10 mouse cellular contexts compared by ENCODE assay signal in the genomic region with DNA sequence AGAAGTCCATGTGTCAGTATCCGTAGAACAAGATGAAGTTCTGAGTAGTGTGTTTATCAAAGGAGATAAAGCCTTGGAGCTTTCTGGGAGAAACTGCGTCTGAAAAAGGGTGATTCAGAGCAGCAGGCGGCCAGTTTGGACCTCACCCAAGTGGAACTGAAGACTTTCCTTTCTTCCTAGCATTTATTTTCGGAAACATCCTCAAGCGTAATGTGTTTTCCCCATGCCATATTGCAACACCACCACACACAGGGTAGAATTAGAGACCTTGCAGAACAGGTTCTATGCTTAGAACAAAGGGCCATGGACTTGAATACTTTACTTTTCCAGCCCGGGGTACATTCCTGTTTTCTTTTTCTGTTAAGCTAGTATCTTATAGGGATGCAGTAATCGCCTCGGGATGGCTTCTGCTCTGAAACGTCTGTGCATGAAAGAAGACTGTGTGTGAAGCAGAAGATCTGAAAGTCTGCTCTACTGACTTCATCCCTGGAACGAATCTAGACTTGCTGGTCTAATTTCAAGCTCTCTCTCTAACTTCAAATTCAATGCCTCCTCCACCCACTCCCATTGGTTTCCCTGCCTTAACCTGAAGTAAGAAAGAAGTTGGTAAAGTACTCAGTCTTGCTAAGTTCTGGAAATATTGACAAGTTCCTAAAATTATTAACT. TPM values are rescaled to one million over a fixed set of nuclear protein-coding genes. Genes with fewer than 3 reads are reported as not detected.
DNase-seq lines count a peak whose midpoint lies in the region; ATAC-seq and TF ChIP-seq lines count a peak whose summit lies in the region.
"Had no signal": no experiment of that assay in that cellular context is flagged by ENCODE, and none has a peak within 500 bp of the region (broad histone marks: within the 10 kb centered on the region; RNA-seq: fewer than 3 reads in every experiment).

No protein-coding gene starts in this region.

- H3K9me3 ChIP-seq in lung, postnatal 0 days (ENCODE audit: low read length), result no peaks in the 10 kb centered on the region
- H3K9me3 ChIP-seq in forebrain, embryonic 11.5 days (ENCODE audit: control insufficient read depth, low read length), result no peaks in the 10 kb centered on the region
- H3K9me3 ChIP-seq in liver, embryonic 11.5 days (ENCODE audit: control insufficient read depth, low read length), result no peaks in the 10 kb centered on the region
- H3K9me3 ChIP-seq: limb, embryonic 13.5 days had no signal

- H3K4me2 ChIP-seq in lung, postnatal 0 days (replicated peaks; ENCODE audit: low read depth, low read length), result no peak overlapping the region
- no peak overlapping the region for H3K4me2 ChIP-seq in forebrain, embryonic 11.5 days (ENCODE audit: low read depth, low read length, severe bottlenecking)
- H3K4me2 ChIP-seq in liver, embryonic 11.5 days, result no peak overlapping the region
- H3K4me2 ChIP-seq: limb, embryonic 13.5 days had no signal

- no peaks in the 10 kb centered on the region for H3K79me2 ChIP-seq in heart, adult 2 months (replicated peaks; ENCODE audit: control insufficient read depth, insufficient read depth, low read length)

- H3K36me3 ChIP-seq in heart, adult 2 months (ENCODE audit: control insufficient read depth, insufficient read depth, low read length), result no peaks in the 10 kb centered on the region
- no peaks in the 10 kb centered on the region for H3K36me3 ChIP-seq in lung, postnatal 0 days (ENCODE audit: insufficient read depth, low read length)
- H3K36me3 ChIP-seq in forebrain, embryonic 11.5 days (ENCODE audit: control insufficient read depth, insufficient read depth, low read length), result no peaks in the 10 kb centered on the region
- H3K36me3 ChIP-seq in liver, embryonic 11.5 days (ENCODE audit: control insufficient read depth, insufficient read depth, low read length), result no peaks in the 10 kb centered on the region
- H3K36me3 ChIP-seq: limb, embryonic 13.5 days had no signal

- no peak overlapping the region for H3K27ac ChIP-seq in heart, adult 2 months
- H3K27ac ChIP-seq in lung, postnatal 0 days (ENCODE audit: low read length), result no peak overlapping the region
- H3K27ac ChIP-seq in forebrain, embryonic 11.5 days (ENCODE audit: low read depth, low read length), result no peak overlapping the region
- H3K27ac ChIP-seq in liver, embryonic 11.5 days (ENCODE audit: low read depth, low read length), result no peak overlapping the region
- H3K27ac ChIP-seq: limb, embryonic 13.5 days had no signal

- no peak for TF ChIP-seq EP300 in heart, adult 2 months (IDR thresholded peaks at IDR 0.05; ENCODE audit: insufficient read depth, low read depth, low read length)
- no peak for TF ChIP-seq EP300 in lung, postnatal 0 days (IDR thresholded peaks at IDR 0.05)

- TF ChIP-seq POLR2A in heart, adult 2 months (IDR thresholded peaks at IDR 0.05; ENCODE audit: insufficient read depth, low read depth, low read length), result no peak

- 35% methylated on average over 10 of the region's 10 CpGs for WGBS in heart, adult 2 months
- WGBS in lung, postnatal 0 days, result 54% methylated on average over 10 of the region's 10 CpGs
- 88% methylated on average over 10 of the region's 10 CpGs for WGBS in forebrain, embryonic 11.5 days
- 73% methylated on average over 10 of the region's 10 CpGs for WGBS in liver, embryonic 11.5 days

- CTCF ChIA-PET in Patski (lab: Charles Lee), result interaction anchor here (1.4 kb wide), 1 partner anchor 8 kb away, joined by 4 read pairs; no protein-coding TSS in a partner anchor

- intact Hi-C loops in heart, adult 2 months (cut with DNase I), result no loop called here

- H3K9ac ChIP-seq in heart, adult 2 months (ENCODE audit: low read depth, low read length), result no peak overlapping the region
- H3K9ac ChIP-seq in lung, postnatal 0 days (replicated peaks; ENCODE audit: low read depth), result no peak overlapping the region
- no peak overlapping the region for H3K9ac ChIP-seq in forebrain, embryonic 11.5 days (ENCODE audit: low read length)
- H3K9ac ChIP-seq in liver, embryonic 11.5 days (ENCODE audit: low read depth, low read length), result no peak overlapping the region
- H3K9ac ChIP-seq: limb, embryonic 13.5 days had no signal

- POLR2A ChIA-PET in Patski (lab: Charles Lee), result no interaction called here

- H3K4me3 ChIP-seq in heart, adult 2 months, result no peak overlapping the region
- no peak overlapping the region for H3K4me3 ChIP-seq in lung, postnatal 0 days (ENCODE audit: low read depth, low read length)
- H3K4me3 ChIP-seq in forebrain, embryonic 11.5 days (ENCODE audit: low read depth, low read length), result no peak overlapping the region
- no peak overlapping the region for H3K4me3 ChIP-seq in liver, embryonic 11.5 days (ENCODE audit: low read depth, low read length)
- H3K4me3 ChIP-seq: limb, embryonic 13.5 days had no signal

- H3K27me3 ChIP-seq in Patski, result peaks cover 3% of the 10 kb centered on the region
- no peaks in the 10 kb centered on the region for H3K27me3 ChIP-seq in heart, adult 2 months (ENCODE audit: control insufficient read depth, insufficient read depth, low read length)
- no peaks in the 10 kb centered on the region for H3K27me3 ChIP-seq in lung, postnatal 0 days (replicated peaks; ENCODE audit: insufficient read depth, low read length)
- H3K27me3 ChIP-seq in forebrain, embryonic 11.5 days (ENCODE audit: control insufficient read depth, insufficient read depth, low read length), result no peaks in the 10 kb centered on the region
- no peaks in the 10 kb centered on the region for H3K27me3 ChIP-seq in liver, embryonic 11.5 days (replicated peaks; ENCODE audit: control insufficient read depth, insufficient read depth, low read length)
- H3K27me3 ChIP-seq: limb, embryonic 13.5 days had no signal

- in situ Hi-C loops in Patski (cut with MboI; ENCODE audit: low pct_unique_long_range_greater_than_20kb), result no loop called here

- no peaks in the 10 kb centered on the region for H3K4me1 ChIP-seq in heart, adult 2 months (ENCODE audit: control insufficient read depth, insufficient read depth, low read length)
- H3K4me1 ChIP-seq in lung, postnatal 0 days (ENCODE audit: insufficient read depth, low read depth, low read length), result no peaks in the 10 kb centered on the region
- H3K4me1 ChIP-seq in forebrain, embryonic 11.5 days (replicated peaks; ENCODE audit: control insufficient read depth, insufficient read depth, low read length), result no peaks in the 10 kb centered on the region
- no peaks in the 10 kb centered on the region for H3K4me1 ChIP-seq in liver, embryonic 11.5 days (replicated peaks; ENCODE audit: control insufficient read depth, insufficient read depth, low read length)
- H3K4me1 ChIP-seq: limb, embryonic 13.5 days had no signal

- no peak for TF ChIP-seq CTCF in Patski (IDR thresholded peaks at IDR 0.05)
- TF ChIP-seq CTCF in heart, adult 2 months (IDR thresholded peaks at IDR 0.05), result no peak
- no peak for TF ChIP-seq CTCF in lung, postnatal 0 days (IDR thresholded peaks at IDR 0.05)

- ATAC-seq in frontal cortex, adult (ENCODE audit: low TSS enrichment), result peak; percentile 83
- ATAC-seq in Patski, result peak; percentile 60
- ATAC-seq in lung, postnatal 0 days, result no peak
- ATAC-seq in forebrain, embryonic 11.5 days (replicated peaks; ENCODE audit: low FRiP score), result no peak
- no peak for ATAC-seq in liver, embryonic 11.5 days (replicated peaks; ENCODE audit: low FRiP score)

- no peak for DNase-seq in frontal cortex, postnatal 10 days (ENCODE audit: low spot score in 2 of 2)
- DNase-seq in Patski (ENCODE audit: low read depth, low spot score), result peak; percentile 24
- DNase-seq in heart, adult 2 months, result peak; percentile 32 to 50
- DNase-seq in lung, postnatal 0 days (ENCODE audit: low spot score), result peak; percentile 37
- no peak for DNase-seq in forebrain, embryonic 11.5 days (ENCODE audit: low spot score)
- DNase-seq in kidney, adult 8-10 months, result no peak
- no peak for DNase-seq in liver, embryonic 11.5 days (ENCODE audit: low spot score)

RNA-seq across cellular contexts. Expression of a gene that starts 11.0 kb away (rescaled TPM):
- not detected for polyA plus RNA-seq in Patski (2021)
- total RNA-seq in heart, adult 2 months (2021), result not detected
- polyA plus RNA-seq in heart, adult 2 months (2012; rRNA removed), result not detected in 2 replicates
- polyA plus RNA-seq in lung, postnatal 0 days (2015; fragmentation: Nextera tagmentation; extraction: Ambion mirVana), result 0.24 TPM in 1 of 2 replicates, not detected in the other
- 0.05 TPM in 1 of 2 replicates, not detected in the other for polyA plus RNA-seq in forebrain, embryonic 11.5 days (2014; fragmentation: Nextera tagmentation; extraction: Ambion mirVana)
- polyA plus RNA-seq in liver, embryonic 11.5 days (2014; fragmentation: Nextera tagmentation; extraction: Ambion mirVana), result not detected in 2 replicates
- polyA plus RNA-seq: neural tube, embryonic 11.5 days had no signal

Comparison
In these comparisons a context has a peak if more than half of its experiments do, and no peak if none do; other contexts are left out.
1. ATAC-seq: peak in frontal cortex, adult (single experiment) and Patski (single experiment); none in lung, postnatal 0 days (single experiment), forebrain, embryonic 11.5 days (single experiment) and liver, embryonic 11.5 days (single experiment).
2. DNase-seq: peak in Patski (single experiment), heart, adult 2 months (2 of 2) and lung, postnatal 0 days (single experiment); none in frontal cortex, postnatal 10 days (0 of 2), forebrain, embryonic 11.5 days (single experiment), kidney, adult 8-10 months (0 of 2) and liver, embryonic 11.5 days (single experiment).